Mouse (Mus musculus) ZHBTc4 (cell line): Measurements from ENCODE around the gene Ednrb.

ENCODE experiments used
- DNase-seq: peaks from one replicate; pipeline ENCODE4 v3.0.0-alpha.2; 2011; ENCODE audit warnings: low read depth, low spot score

The Ednrb gene

DNA sequence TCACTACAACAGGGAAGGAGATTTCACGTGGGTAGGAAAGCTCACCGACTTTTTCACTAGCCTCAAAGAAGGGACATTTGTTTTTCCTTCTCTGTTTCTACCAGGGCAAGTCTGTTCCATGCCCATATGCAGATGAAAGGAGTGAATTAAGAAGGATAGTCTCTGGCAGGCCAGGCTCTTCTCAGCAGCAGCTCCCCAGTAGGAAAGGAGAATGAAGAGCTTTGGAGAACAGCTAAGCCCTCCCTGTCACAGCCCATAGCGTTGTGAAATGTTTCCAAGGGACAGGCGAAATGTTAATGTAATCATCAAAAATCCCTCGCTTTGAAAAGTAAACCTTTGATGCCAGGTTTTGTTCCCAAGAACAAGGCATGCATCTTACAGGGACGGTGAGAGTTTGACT lies 76.7 kb downstream of the Ednrb start:
- no peak for DNase-seq
